Mouse (Mus musculus) gonadal fat pad, adult 2 months (tissue): Measurements from ENCODE around the gene Zmym3. TPM values are rescaled to one million over a fixed set of nuclear protein-coding genes. Genes with fewer than 3 reads are reported as not detected.
A peak's percentile ranks its signal among the peaks of the same experiment; 100 is the strongest.

Experiments used
- DNase-seq: peaks from one replicate; pipeline ENCODE4 v3.0.0-alpha.2; 2012; ENCODE audit warnings: low read depth
- polyA plus RNA-seq: library from polyadenylated mRNA; depleted of rRNA; stranded (reverse); fragments of >200 nt; gene quantifications from 2 replicates; pipeline ENCODE4 v1.2.3, GENCODE M21; 2012; rRNA removed

The Zmym3 gene
- polyA plus RNA-seq = 45.6 and 60.7 TPM in 2 replicates

- DNase-seq = no peak
Observed at GRCm38 (mm10) chrX:101420700-101421095, at the start of gene Zmym3. TSS of gene Zmym3 (minus strand) at chrX:101420849.

- DNase-seq = no peak
Observed at GRCm38 (mm10) chrX:101451591-101451990, 30.9 kb upstream of the Zmym3 start.

GRCm38 (mm10) chrX:101451147-101451546, 30.5 kb upstream of the Zmym3 start:
- DNase-seq = no peak

GRCm38 (mm10) chrX:101448886-101449475, 28.3 kb upstream of the Zmym3 start, which contains the start of gene Itgb1bp2:
TSS of gene Itgb1bp2 (plus strand) at chrX:101449088.
- no peak for DNase-seq

- no peak for DNase-seq
Observed at GRCm38 (mm10) chrX:101429976-101430375, 9.3 kb upstream of the Zmym3 start.

GRCm38 (mm10) chrX:101429142-101429949, 8.7 kb upstream of the Zmym3 start, which contains the start of gene Nono:
TSS of gene Nono (plus strand) at chrX:101429318.
- peak; percentile 71 for DNase-seq

GRCm38 (mm10) chrX:101428785-101429141, 8.1 kb upstream of the Zmym3 start:
- no peak for DNase-seq

- DNase-seq = no peak
Observed at GRCm38 (mm10) chrX:101427774-101428173, 7.1 kb upstream of the Zmym3 start.

- no peak for DNase-seq
Observed at GRCm38 (mm10) chrX:101423462-101423861, 2.8 kb upstream of the Zmym3 start.

GRCm38 (mm10) chrX:101419725-101420699, 637 bp downstream of the Zmym3 start:
- DNase-seq = no peak

GRCm38 (mm10) chrX:101418946-101419724, 1.5 kb downstream of the Zmym3 start:
- no peak for DNase-seq

GRCm38 (mm10) chrX:101396459-101396858, 24.2 kb downstream of the Zmym3 start:
- no peak for DNase-seq

- no peak for DNase-seq
Observed at GRCm38 (mm10) chrX:101394341-101394740, 26.3 kb downstream of the Zmym3 start.

- no peak for DNase-seq
Observed at GRCm38 (mm10) chrX:101388866-101389537, 31.6 kb downstream of the Zmym3 start.

- no peak for DNase-seq
Observed at GRCm38 (mm10) chrX:101386222-101386621, 34.4 kb downstream of the Zmym3 start.

GRCm38 (mm10) chrX:101384439-101385137, 36.1 kb downstream of the Zmym3 start:
- DNase-seq = no peak

GRCm38 (mm10) chrX:101383455-101383854, 37.2 kb downstream of the Zmym3 start:
- no peak for DNase-seq

GRCm38 (mm10) chrX:101379744-101380143, 40.9 kb downstream of the Zmym3 start:
- peak; percentile 6 for DNase-seq

GRCm38 (mm10) chrX:101377076-101377475, 43.6 kb downstream of the Zmym3 start:
- no peak for DNase-seq
